Mouse (Mus musculus) CH12.LX (cell line): ENCODE measurements around the gene Fa2h. TPM values are rescaled to one million over a fixed set of nuclear protein-coding genes. Genes with fewer than 3 reads are reported as not detected.
A peak's percentile ranks its signal among the peaks of the same experiment; 100 is the strongest.

Source experiments
- DNase-seq: peaks from one replicate; pipeline ENCODE4 v3.0.0-alpha.2; 2013; ENCODE audit errors: extremely low read depth
- H3K27ac ChIP-seq: 2 replicates; pipeline ENCODE4 v1.5.1; 2012; ENCODE audit warnings: low read depth, mild to moderate bottlenecking, control low read depth, moderate library complexity; ENCODE audit not compliant: insufficient read depth
- H3K27me3 ChIP-seq: replicated peaks from 2 replicates; pipeline ENCODE3; 2012; ENCODE audit warnings: inconsistent platforms
- H3K36me3 ChIP-seq, 2 experiments: replicated peaks in 1 of 2; 2 replicates each; pipeline versions ENCODE3 to v1.6.1; 2012; ENCODE audit warnings: inconsistent platforms in 1 of 2, low read length in 1 of 2, mild to moderate bottlenecking in 1 of 2, mixed read lengths in 1 of 2, moderate library complexity in 1 of 2; ENCODE audit not compliant: control insufficient read depth in 1 of 2, insufficient read depth in 1 of 2
- H3K4me1 ChIP-seq, 2 experiments: 2 replicates each; pipeline ENCODE4 v1.6.1; 2012; ENCODE audit warnings: inconsistent platforms in 1 of 2, moderate library complexity in 1 of 2; ENCODE audit not compliant: insufficient read depth in 2 of 2, control insufficient read depth in 1 of 2
- H3K4me2 ChIP-seq: 2 replicates; pipeline ENCODE4 v1.6.1; 2012; ENCODE audit warnings: low read depth, mild to moderate bottlenecking, control low read depth; ENCODE audit not compliant: poor library complexity, insufficient read depth, severe bottlenecking
- H3K4me3 ChIP-seq, 3 experiments: fragments of 150-350 bp in 1 of 3; sonication (generic) in 1 of 3; replicated peaks in 1 of 3; 2 replicates each; pipeline versions ENCODE3 to v1.5.1; 2011 to 2012; ENCODE audit warnings: low read depth in 2 of 3, low read length in 2 of 3, mild to moderate bottlenecking in 2 of 3, moderate library complexity in 2 of 3, control low read depth in 1 of 3, improper control_type of control experiment in 1 of 3, inconsistent platforms in 1 of 3, mixed read lengths in 1 of 3; ENCODE audit not compliant: poor library complexity in 1 of 3
- H3K79me2 ChIP-seq: replicated peaks from 2 replicates; pipeline ENCODE4 v1.6.1; 2012; ENCODE audit warnings: mild to moderate bottlenecking, moderate library complexity; ENCODE audit not compliant: control insufficient read depth, poor library complexity, insufficient read depth, severe bottlenecking; ENCODE audit errors: extremely low read depth
- H3K9ac ChIP-seq: 2 replicates; pipeline ENCODE4 v1.6.1; 2012; ENCODE audit warnings: low read depth, mild to moderate bottlenecking, control low read depth, moderate library complexity; ENCODE audit not compliant: insufficient read depth
- H3K9me3 ChIP-seq: replicated peaks from 2 replicates; pipeline ENCODE3; 2012; ENCODE audit warnings: low read length, inconsistent platforms, mixed read lengths
- CHD1 ChIP-seq: IDR thresholded peaks from 2 replicates; pipeline ENCODE4 v1.6.1; 2012; ENCODE audit warnings: low read depth, low read length, improper control_type of control experiment, inconsistent platforms
- CTCF ChIP-seq, 2 experiments: IDR thresholded peaks in 1 of 2; conservative IDR thresholded peaks in 1 of 2; 2 replicates each; pipeline ENCODE4 v1.5.1; 2011 to 2012; ENCODE audit warnings: low read depth in 2 of 2, low read length in 2 of 2, improper control_type of control experiment in 1 of 2, inconsistent platforms in 1 of 2, mild to moderate bottlenecking in 1 of 2, moderate library complexity in 1 of 2
- E2F4 ChIP-seq: IDR thresholded peaks from 2 replicates; pipeline ENCODE4 v1.6.1; 2011; ENCODE audit warnings: low read depth, low read length, improper control_type of control experiment; ENCODE audit not compliant: insufficient replicate concordance
- EP300 ChIP-seq: IDR thresholded peaks from 2 replicates; pipeline ENCODE4 v1.6.1; 2011; ENCODE audit warnings: low read length, improper control_type of control experiment
- ETS1 ChIP-seq: conservative IDR thresholded peaks from 2 replicates; pipeline ENCODE4 v1.6.1; 2012; ENCODE audit warnings: low read depth, mild to moderate bottlenecking, inconsistent platforms, low read length, improper control_type of control experiment, moderate library complexity
- HCFC1 ChIP-seq: IDR thresholded peaks from 2 replicates; pipeline ENCODE4 v1.6.1; 2012; ENCODE audit warnings: low read depth, mild to moderate bottlenecking, inconsistent platforms, low read length, improper control_type of control experiment
- IRF4 ChIP-seq: IDR thresholded peaks from 2 replicates; pipeline ENCODE4 v1.6.1; 2014; ENCODE audit warnings: low read depth, mild to moderate bottlenecking, inconsistent platforms, low read length, improper control_type of control experiment
- JUN ChIP-seq: IDR thresholded peaks from 2 replicates; pipeline ENCODE4 v1.6.1; 2011; ENCODE audit warnings: low read depth, mild to moderate bottlenecking, low read length, improper control_type of control experiment, moderate library complexity; ENCODE audit not compliant: insufficient read depth
- KAT2A ChIP-seq: IDR thresholded peaks from 2 replicates; pipeline ENCODE4 v1.6.1; 2012; ENCODE audit warnings: low read length, improper control_type of control experiment, inconsistent platforms; ENCODE audit not compliant: insufficient replicate concordance
- MAX ChIP-seq: IDR thresholded peaks from 2 replicates; pipeline ENCODE4 v1.6.1; 2011; ENCODE audit warnings: low read length, improper control_type of control experiment
- MAZ ChIP-seq: IDR thresholded peaks from 2 replicates; pipeline ENCODE4 v1.6.1; 2012; ENCODE audit warnings: low read depth, mild to moderate bottlenecking, inconsistent platforms, low read length, improper control_type of control experiment, moderate library complexity
- MEF2A ChIP-seq: IDR thresholded peaks from 2 replicates; pipeline ENCODE4 v1.6.1; 2014; ENCODE audit warnings: low read depth, mild to moderate bottlenecking, inconsistent platforms, low read length, improper control_type of control experiment, borderline replicate concordance
- MXI1 ChIP-seq: IDR thresholded peaks from 2 replicates; pipeline ENCODE4 v1.6.1; 2011; ENCODE audit warnings: mild to moderate bottlenecking, low read depth, low read length, improper control_type of control experiment
- MYC ChIP-seq: IDR thresholded peaks from 2 replicates; pipeline ENCODE4 v1.6.1; 2011; ENCODE audit warnings: low read depth, mild to moderate bottlenecking, improper control_type of control experiment, low read length
- NELFE ChIP-seq: IDR thresholded peaks from 2 replicates; pipeline ENCODE4 v1.6.1; 2011; ENCODE audit warnings: low read depth, low read length, improper control_type of control experiment
- NRF1 ChIP-seq: IDR thresholded peaks from 2 replicates; pipeline ENCODE4 v1.6.1; 2014; ENCODE audit warnings: low read depth, mild to moderate bottlenecking, inconsistent platforms, low read length, improper control_type of control experiment, moderate library complexity
- PAX5 ChIP-seq: IDR thresholded peaks from 2 replicates; pipeline ENCODE4 v1.6.1; 2012; ENCODE audit warnings: low read length, inconsistent platforms, mixed read lengths
- POLR2A ChIP-seq: IDR thresholded peaks from 2 replicates; pipeline ENCODE4 v1.6.1; 2011; ENCODE audit warnings: low read depth, mild to moderate bottlenecking, improper control_type of control experiment, low read length
- POLR2AphosphoS2 ChIP-seq: IDR thresholded peaks from 2 replicates; pipeline ENCODE4 v1.6.1; 2011; ENCODE audit warnings: low read depth, low read length, improper control_type of control experiment
- RAD21 ChIP-seq: IDR thresholded peaks from 2 replicates; pipeline ENCODE4 v1.6.1; 2011; ENCODE audit warnings: low read depth, mild to moderate bottlenecking, low read length, improper control_type of control experiment, moderate library complexity
- RCOR1 ChIP-seq: conservative IDR thresholded peaks from 2 replicates; pipeline ENCODE4 v1.6.1; 2012; ENCODE audit warnings: low read depth, mild to moderate bottlenecking, inconsistent platforms, low read length, improper control_type of control experiment
- SIN3A ChIP-seq: IDR thresholded peaks from 2 replicates; pipeline ENCODE4 v1.6.1; 2012; ENCODE audit warnings: low read length, improper control_type of control experiment, inconsistent platforms
- SMC3 ChIP-seq: IDR thresholded peaks from 2 replicates; pipeline ENCODE4 v1.6.1; 2011; ENCODE audit warnings: low read depth, low read length, improper control_type of control experiment
- TCF12 ChIP-seq: IDR thresholded peaks from 2 replicates; pipeline ENCODE4 v1.6.1; 2014; ENCODE audit warnings: low read depth, mild to moderate bottlenecking, inconsistent platforms, low read length, improper control_type of control experiment
- UBTF ChIP-seq: IDR thresholded peaks from 2 replicates; pipeline ENCODE4 v1.6.1; 2012; ENCODE audit warnings: low read depth, mild to moderate bottlenecking, inconsistent platforms, low read length, improper control_type of control experiment, moderate library complexity
- USF1 ChIP-seq: IDR thresholded peaks from 2 replicates; pipeline ENCODE4 v1.6.1; 2014; ENCODE audit warnings: low read depth, mild to moderate bottlenecking, inconsistent platforms, low read length, improper control_type of control experiment
- USF2 ChIP-seq: conservative IDR thresholded peaks from 2 replicates; pipeline ENCODE4 v1.6.1; 2011; ENCODE audit warnings: low read depth, low read length, improper control_type of control experiment
- ZC3H11A ChIP-seq: IDR thresholded peaks from 2 replicates; pipeline ENCODE4 v1.6.1; 2012; ENCODE audit warnings: low read depth, mild to moderate bottlenecking, inconsistent platforms, low read length, improper control_type of control experiment
- ZKSCAN1 ChIP-seq: IDR thresholded peaks from 2 replicates; pipeline ENCODE4 v1.6.1; 2012; ENCODE audit warnings: low read depth, inconsistent platforms, low read length, improper control_type of control experiment, borderline replicate concordance
- ZNF384 ChIP-seq: IDR thresholded peaks from 2 replicates; pipeline ENCODE4 v1.6.1; 2012; ENCODE audit warnings: low read depth, low read length, improper control_type of control experiment, inconsistent platforms
- dilution Hi-C: fragments of 300-500 bp; cut with MboI; formaldehyde crosslinking; loops from 2 replicates; pipeline ENCODE4 v1.14.3; 2020; ENCODE audit warnings: low sequenced_read_pairs; ENCODE audit not compliant: extremely low pct_unique_long_range_greater_than_20kb, extremely low pct_ligation_motif_present
- in situ Hi-C: fragments of 300-500 bp; cut with MboI; formaldehyde crosslinking; loops from 3 replicates; pipeline ENCODE4 v1.14.3; 2019; ENCODE audit warnings: low sequenced_read_pairs, low pct_ligation_motif_present, low pct_unique_long_range_greater_than_20kb, mixed read lengths
- polyA plus RNA-seq: library from polyadenylated mRNA; unstranded; fragments of >175 nt; gene quantifications from 2 replicates; pipeline ENCODE4 v1.2.1, GENCODE M21; 2012; ENCODE audit warnings: low read depth; ENCODE audit not compliant: insufficient read length
- total RNA-seq, 2 experiments: library from RNA; depleted of rRNA; stranded (reverse); fragments of 300-350 nt in 1 of 2; fragments of >200 nt in 1 of 2; gene quantifications; 2 replicates each; pipeline ENCODE4 v1.2.3; 2012 to 2014

Gene Fa2h
- total RNA-seq (2012; rRNA removed) (0.04 and 0.08 TPM in 2 replicates), total RNA-seq (2014; rRNA removed) (not detected in 2 replicates), polyA plus RNA-seq (not detected in 2 replicates)

DNA sequence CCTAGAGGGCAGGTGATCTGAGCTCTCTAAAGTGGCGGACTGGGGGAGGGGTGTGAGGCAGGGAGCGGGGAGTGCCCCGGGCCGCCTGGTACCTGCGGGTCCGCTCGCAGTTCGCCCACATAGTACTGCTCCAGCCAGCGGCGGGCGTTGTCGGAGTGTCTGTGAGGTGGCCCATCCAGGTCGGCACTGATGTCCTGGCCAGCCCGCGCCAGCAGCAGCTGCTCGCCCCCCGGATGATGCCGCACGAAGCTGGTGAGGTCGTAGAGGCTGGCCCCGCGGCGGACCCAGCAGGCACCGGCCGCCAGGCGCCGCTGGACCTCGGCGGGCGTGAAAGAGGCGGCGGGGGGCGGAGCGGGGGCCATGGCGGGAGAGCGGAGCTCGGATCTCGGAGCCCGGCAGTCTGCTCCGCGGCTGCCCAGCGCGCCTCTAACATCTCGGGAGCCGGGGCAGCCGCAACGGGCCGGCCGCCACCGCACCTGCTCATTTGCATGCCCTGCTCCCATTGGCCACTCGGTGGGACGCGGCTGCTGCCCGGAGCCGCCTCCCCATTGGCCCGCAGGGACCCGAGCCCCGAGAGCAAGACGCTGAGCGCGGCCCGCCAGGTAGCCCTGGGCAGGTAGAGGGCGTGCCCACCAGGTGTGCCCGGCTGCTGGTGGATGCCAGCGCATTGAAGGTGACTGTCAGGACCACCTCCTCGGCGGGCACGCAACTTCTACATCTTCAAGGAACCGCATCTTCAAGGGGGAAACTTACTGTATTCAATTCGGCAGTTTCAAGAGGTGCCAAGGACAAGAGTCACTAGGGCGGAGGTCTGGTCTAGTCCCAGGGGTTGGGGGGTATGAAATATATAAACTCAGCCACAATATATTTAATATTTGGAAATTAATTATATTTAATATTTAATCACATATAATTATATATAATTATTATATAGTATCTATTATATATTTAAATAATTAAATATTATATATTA lies at the start of gene Fa2h:
TSS of gene Fa2h (minus strand) at position 434 of the 973 bp plus-strand sequence.
- peak; percentile 39; the same call in 1 of the 2 replicates for TF ChIP-seq TCF12
- peak; percentile 40 for TF ChIP-seq NRF1
- TF ChIP-seq EP300 = no peak
- no peak for TF ChIP-seq POLR2AphosphoS2
- peak in 1 of 2 experiments; percentile 29; a peak in 2 of 4 replicates for TF ChIP-seq CTCF (conservative IDR thresholded peaks at IDR 0.05 in 1 of 2, IDR thresholded peaks at IDR 0.05 in 1 of 2; ENCODE audit: low read depth in 2 of 2, low read length in 2 of 2)
- peak; percentile 75; the same call in 1 of the 2 replicates for TF ChIP-seq RCOR1
- H3K36me3 ChIP-seq = no peaks in the 10 kb centered on the region
- in situ Hi-C loops (no loop called here), dilution Hi-C loops (no loop called here)
- no peak within 1 kb of the TSS for H3K9ac ChIP-seq
- H3K4me3 ChIP-seq = peak within 1 kb of the TSS in 1 of 3 experiments; percentile 42
- H3K9me3 ChIP-seq = no peaks in the 10 kb centered on the region
- DNase-seq = peak; percentile 40
- peak within 1 kb of the TSS; percentile 47 for H3K4me2 ChIP-seq
- peaks cover 93% of the 10 kb centered on the region for H3K27me3 ChIP-seq
- no peaks in the 10 kb centered on the region for H3K79me2 ChIP-seq
- H3K27ac ChIP-seq = no peak within 1 kb of the TSS
- peaks cover 3 to 6% of the 10 kb centered on the region in 2 experiments; a peak in 2 of 4 replicates for H3K4me1 ChIP-seq

DNA sequence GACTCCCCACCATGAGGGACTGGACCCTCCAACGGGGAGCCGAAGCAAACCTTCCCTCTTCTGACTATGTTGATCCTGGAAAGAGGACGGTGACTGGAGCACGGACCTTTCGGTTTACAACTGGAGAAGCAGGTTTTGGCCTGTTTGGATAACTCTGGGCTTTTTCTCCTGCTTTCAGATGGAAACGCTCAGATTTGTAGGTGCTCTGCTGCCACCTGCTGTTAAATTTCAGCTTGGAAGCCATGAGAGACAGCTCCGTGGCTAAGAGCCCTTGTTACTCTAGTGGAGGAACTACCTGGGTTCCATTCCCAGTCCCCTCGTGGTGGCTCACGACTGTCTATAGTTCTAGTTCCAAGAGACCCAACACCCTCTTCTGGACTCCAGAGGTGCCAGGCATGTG lies 45.6 kb upstream of the Fa2h start:
- Histone ChIP-seq H3K27ac (no peak overlapping the region), H3K9ac (no peak overlapping the region), H3K36me3 (no peaks in the 10 kb centered on the region), H3K27me3 (peaks cover 7% of the 10 kb centered on the region), H3K4me1 (peaks cover 3 to 9% of the 10 kb centered on the region in 2 experiments; a peak in 3 of 4 replicates), H3K79me2 (no peaks in the 10 kb centered on the region), H3K4me2 (no peak overlapping the region), H3K4me3 (no peak overlapping the region), H3K9me3 (no peaks in the 10 kb centered on the region)
- DNase-seq = peak; percentile 71
- dilution Hi-C loops = no loop called here
- in situ Hi-C loops = loop anchor here (5.0 kb wide), 1 partner anchor 87 kb away; no protein-coding TSS in a partner anchor
- TF ChIP-seq SMC3 (peak; percentile 93), POLR2AphosphoS2 (no peak), SIN3A (no peak), MYC (no peak), USF1 (no peak), MXI1 (no peak), ZNF384 (no peak), CHD1 (no peak), ZKSCAN1 (no peak), MAX (no peak), HCFC1 (no peak), POLR2A (no peak), CTCF (conservative IDR thresholded peaks at IDR 0.05 in 1 of 2, IDR thresholded peaks at IDR 0.05 in 1 of 2; ENCODE audit: low read depth in 2 of 2, low read length in 2 of 2) (peak; percentile 29 to 95; a peak in 3 of 4 replicates), ETS1 (no peak), USF2 (no peak), IRF4 (no peak), JUN (no peak), UBTF (no peak), RAD21 (peak; percentile 91), KAT2A (no peak), NRF1 (no peak), E2F4 (no peak), NELFE (no peak; the same call in 1 of the 2 replicates), MEF2A (no peak), TCF12 (no peak), MAZ (no peak), ZC3H11A (peak; percentile 28; the same call in 1 of the 2 replicates), PAX5 (no peak)
